Mouse (Mus musculus): ENCODE data around the gene Kcnn4. TPM values are rescaled to one million over a fixed set of nuclear protein-coding genes. Genes with fewer than 3 reads are reported as not detected.

The Kcnn4 gene
- polyA plus RNA-seq, 2 experiments: 90.2 to 113 TPM

DNA sequence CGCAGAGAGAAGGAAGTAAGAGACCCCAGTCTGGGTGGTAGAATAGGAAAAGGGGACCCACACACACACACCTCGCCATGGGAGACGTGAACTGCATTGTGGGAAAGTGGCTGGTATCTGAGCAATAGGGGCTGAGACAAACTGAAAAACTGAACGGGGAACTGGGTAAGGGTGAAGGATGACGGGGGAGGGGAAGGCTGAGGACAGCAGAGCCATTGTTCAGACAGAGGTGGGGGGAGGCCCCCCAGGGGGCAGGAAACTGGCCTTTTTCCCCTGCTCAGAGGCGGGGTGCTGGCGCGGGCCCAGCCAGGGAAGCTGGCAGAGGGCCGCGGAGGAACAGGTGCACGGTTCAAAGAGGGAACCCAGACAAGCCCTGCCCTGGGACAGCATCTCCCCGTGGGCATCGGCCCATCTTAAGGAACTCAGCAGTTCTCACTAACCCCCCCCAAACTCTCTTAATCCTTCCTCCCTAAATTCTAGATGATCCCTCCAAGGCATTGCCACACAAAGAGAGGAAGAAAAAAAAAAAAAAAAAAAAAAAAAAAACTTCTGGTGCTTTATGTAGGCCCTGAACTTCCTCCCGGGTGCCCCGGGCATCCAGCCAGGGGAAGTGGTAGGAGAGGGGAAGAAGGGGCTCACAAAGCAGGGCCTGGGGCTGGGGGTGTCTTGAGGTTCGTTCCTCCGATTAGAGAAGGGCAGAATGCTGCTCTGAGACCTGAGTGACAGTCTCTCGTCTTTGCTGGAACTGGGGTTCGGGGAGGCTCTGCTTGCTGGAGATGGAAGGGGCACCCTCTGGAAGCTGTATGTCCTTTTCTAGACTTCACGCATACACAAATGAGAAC, 3.7 kb downstream of the Kcnn4 start:
- Histone ChIP-seq H3K9me3 (ENCODE audit: control insufficient read depth, low read length) (no peaks in the 10 kb centered on the region), H3K4me3 (ENCODE audit: insufficient read depth in 1 of 2, low read depth in 2 of 2, low read length in 2 of 2) (peak overlapping the region; percentile 77 to 88), H3K27ac (peak overlapping the region; percentile 100), H3K9ac (replicated peaks) (peak overlapping the region; percentile 100), H3K4me1 (replicated peaks; ENCODE audit: control insufficient read depth in 2 of 2, insufficient read depth in 2 of 2, low read length in 1 of 2) (peaks cover 52 to 58% of the 10 kb centered on the region in 2 experiments), H3K27me3 (ENCODE audit: control insufficient read depth, insufficient read depth, low read length) (no peaks in the 10 kb centered on the region), H3K36me3 (replicated peaks; ENCODE audit: control insufficient read depth, insufficient read depth, low read depth) (peaks cover 60% of the 10 kb centered on the region), H3K4me2 (ENCODE audit: low read depth) (peak overlapping the region; percentile 100)
- DNase-seq (ENCODE audit: low read depth in 3 of 3, low spot score in 3 of 3) (no peak), ATAC-seq (ENCODE audit: insufficient read depth) (no peak)
- TF ChIP-seq EP300 (IDR thresholded peaks at IDR 0.05; ENCODE audit: low read depth): no peak
- WGBS (ENCODE audit: insufficient replicate concordance): 14% methylated on average over 20 of the region's 20 CpGs

GRCm38 (mm10) chr7:24376456-24376855, 6.4 kb downstream of the Kcnn4 start:
- Histone ChIP-seq H3K4me1 (replicated peaks; ENCODE audit: control insufficient read depth in 2 of 2, insufficient read depth in 2 of 2, low read length in 1 of 2) (peaks cover 54 to 70% of the 10 kb centered on the region in 2 experiments), H3K27ac (peak overlapping the region; percentile 100), H3K9ac (replicated peaks) (peak overlapping the region; percentile 80), H3K36me3 (replicated peaks; ENCODE audit: control insufficient read depth, insufficient read depth, low read depth) (peaks cover 87% of the 10 kb centered on the region), H3K4me2 (ENCODE audit: low read depth) (peak overlapping the region; percentile 100), H3K9me3 (ENCODE audit: control insufficient read depth, low read length) (no peaks in the 10 kb centered on the region), H3K4me3 (ENCODE audit: insufficient read depth in 1 of 2, low read depth in 2 of 2, low read length in 2 of 2) (peak overlapping the region; percentile 25 to 66), H3K27me3 (ENCODE audit: control insufficient read depth, insufficient read depth, low read length) (no peaks in the 10 kb centered on the region)
- ATAC-seq (ENCODE audit: insufficient read depth): peak; percentile 0; the same call in 1 of the 2 replicates
- WGBS (ENCODE audit: insufficient replicate concordance): 52% methylated on average over 8 of the region's 8 CpGs
- TF ChIP-seq EP300 (IDR thresholded peaks at IDR 0.05; ENCODE audit: low read depth): no peak
- DNase-seq (ENCODE audit: low read depth in 3 of 3, low spot score in 3 of 3): no peak

- peak overlapping the region; percentile 28 to 66 for H3K4me3 ChIP-seq (ENCODE audit: insufficient read depth in 1 of 2, low read depth in 2 of 2, low read length in 2 of 2)
- DNase-seq (ENCODE audit: low read depth in 3 of 3, low spot score in 3 of 3) (peak; percentile 96 to 97 (median 96)), ATAC-seq (ENCODE audit: insufficient read depth) (peak; percentile 96)
- no peaks in the 10 kb centered on the region for H3K9me3 ChIP-seq (ENCODE audit: control insufficient read depth, low read length)
- no peaks in the 10 kb centered on the region for H3K27me3 ChIP-seq (ENCODE audit: control insufficient read depth, insufficient read depth, low read length)
- TF ChIP-seq EP300 (IDR thresholded peaks at IDR 0.05; ENCODE audit: low read depth): peak; percentile 99
- peak; percentile 91 for TF ChIP-seq CTCF (IDR thresholded peaks at IDR 0.05; ENCODE audit: low read depth)
- peaks cover 91% of the 10 kb centered on the region for H3K36me3 ChIP-seq (replicated peaks; ENCODE audit: control insufficient read depth, insufficient read depth, low read depth)
- WGBS (ENCODE audit: insufficient replicate concordance): 9% methylated on average over 49 of the region's 49 CpGs
- H3K4me2 ChIP-seq (ENCODE audit: low read depth): peak overlapping the region; percentile 100
- peak overlapping the region; percentile 95 for H3K9ac ChIP-seq (replicated peaks)
- peak overlapping the region; percentile 100 for H3K27ac ChIP-seq
- H3K4me1 ChIP-seq (replicated peaks; ENCODE audit: control insufficient read depth in 2 of 2, insufficient read depth in 2 of 2, low read length in 1 of 2): peaks cover 60 to 77% of the 10 kb centered on the region in 2 experiments
Measured at GRCm38 (mm10) chr7:24377091-24377865, 7.2 kb downstream of the Kcnn4 start.

GRCm38 (mm10) chr7:24378049-24378701, 8.1 kb downstream of the Kcnn4 start:
- peak overlapping the region; percentile 17 to 66 for H3K4me3 ChIP-seq (ENCODE audit: insufficient read depth in 1 of 2, low read depth in 2 of 2, low read length in 2 of 2)
- peak overlapping the region; percentile 95 for H3K9ac ChIP-seq (replicated peaks)
- H3K27ac ChIP-seq: peak overlapping the region; percentile 96
- WGBS (ENCODE audit: insufficient replicate concordance): 68% methylated on average over 10 of the region's 10 CpGs
- peaks cover 95% of the 10 kb centered on the region for H3K36me3 ChIP-seq (replicated peaks; ENCODE audit: control insufficient read depth, insufficient read depth, low read depth)
- H3K4me1 ChIP-seq (replicated peaks; ENCODE audit: control insufficient read depth in 2 of 2, insufficient read depth in 2 of 2, low read length in 1 of 2): peaks cover 60 to 79% of the 10 kb centered on the region in 2 experiments
- ATAC-seq (ENCODE audit: insufficient read depth) (no peak), DNase-seq (ENCODE audit: low read depth in 3 of 3, low spot score in 3 of 3) (no peak)
- no peaks in the 10 kb centered on the region for H3K27me3 ChIP-seq (ENCODE audit: control insufficient read depth, insufficient read depth, low read length)
- peak overlapping the region; percentile 100 for H3K4me2 ChIP-seq (ENCODE audit: low read depth)
- no peaks in the 10 kb centered on the region for H3K9me3 ChIP-seq (ENCODE audit: control insufficient read depth, low read length)
- TF ChIP-seq CTCF (IDR thresholded peaks at IDR 0.05; ENCODE audit: low read depth) (no peak), EP300 (IDR thresholded peaks at IDR 0.05; ENCODE audit: low read depth) (no peak)

Measured in liver, embryonic 14.5 days (tissue).